Mouse (Mus musculus) T-cell, adult 2 months (primary cell): ENCODE data around the gene Tmem198b.
"Not testable (repeated sequence)": the region's sequence is repeated elsewhere in the genome, so short reads cannot be mapped to it uniquely, and the experiment has no call there.

Experiments used
- DNase-seq: peaks from one replicate; pipeline ENCODE4 v3.0.0; 2022; ENCODE audit warnings: low spot score

Tmem198b gene

DNA sequence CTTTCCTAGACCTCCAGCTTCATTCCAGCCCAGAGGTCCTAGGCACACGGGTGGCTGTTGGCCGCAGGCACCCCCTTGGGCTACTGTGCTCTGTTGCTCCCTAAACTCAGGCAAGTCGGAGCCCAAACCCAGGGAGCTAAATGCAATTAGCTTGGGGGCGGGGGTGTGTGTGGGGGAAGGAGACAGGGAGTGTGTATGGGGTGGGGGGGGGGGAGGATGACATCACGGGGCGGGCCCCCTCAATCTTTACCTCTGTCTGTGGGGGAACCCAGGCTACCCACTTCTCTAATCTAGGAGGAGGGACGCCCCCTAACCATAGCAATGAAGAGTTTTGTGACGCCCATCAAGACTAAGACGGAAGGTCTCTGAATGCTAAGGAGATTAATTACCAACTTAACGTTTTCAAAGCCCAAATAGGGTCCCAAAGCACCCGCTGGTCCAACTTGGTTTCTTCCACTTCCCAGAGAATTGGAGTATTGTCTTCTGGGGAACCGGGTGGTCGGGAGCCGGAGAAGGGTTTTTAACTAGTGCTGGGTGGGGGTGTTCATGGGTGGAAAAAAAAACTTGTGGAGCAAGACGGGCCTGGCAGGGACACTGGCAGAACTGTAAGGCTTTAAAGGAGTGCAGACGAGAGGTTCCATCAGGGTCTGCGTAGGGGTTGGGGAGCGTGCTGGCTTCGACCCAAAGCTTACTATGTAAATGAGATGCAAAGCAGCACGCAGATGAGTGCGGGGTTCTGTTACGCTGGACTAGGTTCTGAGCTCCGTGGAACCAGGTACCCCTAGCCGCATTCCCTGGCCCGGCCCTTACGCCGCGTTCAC is at the start of gene Tmem198b:
Gene Tmem198b (minus strand): TSS at position 100 of the 821 bp plus-strand sequence.
- peak; percentile 36 for DNase-seq

DNA sequence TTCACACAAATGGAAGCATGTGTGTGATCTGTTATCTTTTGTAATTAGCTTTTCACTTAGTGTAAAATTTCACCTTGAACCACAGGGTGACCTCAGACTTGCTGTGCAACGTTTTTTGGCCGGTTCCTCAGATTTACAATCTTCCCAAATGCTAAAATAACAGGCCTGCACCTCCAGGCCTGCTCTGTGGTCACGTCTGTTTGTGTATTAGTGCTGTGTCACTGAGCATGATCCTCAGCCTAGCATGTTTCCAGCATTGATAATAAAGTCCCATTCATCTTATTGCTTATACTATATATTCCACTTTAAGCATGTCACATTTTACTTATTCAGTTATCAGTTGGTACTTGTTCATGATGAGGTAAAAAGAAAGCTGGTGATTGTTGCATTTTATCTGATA is 46.2 kb upstream of the Tmem198b start:
- DNase-seq: no peak

DNA sequence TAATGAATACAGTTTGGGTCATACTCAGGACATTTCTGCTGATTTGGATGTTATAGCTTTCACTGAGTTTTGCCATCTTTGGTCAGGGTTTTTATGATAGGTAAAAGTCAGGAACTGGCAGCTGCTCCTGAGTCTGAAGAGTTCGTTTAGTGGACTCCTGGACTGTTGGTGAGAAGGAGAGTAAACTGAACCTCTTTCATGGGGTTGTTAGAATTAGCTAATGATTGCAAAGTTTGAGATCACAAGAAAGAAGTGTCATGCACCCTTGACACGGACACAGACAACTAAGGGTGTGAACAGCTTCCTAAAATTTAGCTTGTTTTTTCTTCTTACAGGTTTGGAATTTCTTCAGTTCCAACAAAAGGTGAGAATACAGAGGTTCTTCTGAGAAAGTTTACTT is 44.3 kb upstream of the Tmem198b start:
- no peak for DNase-seq

DNA sequence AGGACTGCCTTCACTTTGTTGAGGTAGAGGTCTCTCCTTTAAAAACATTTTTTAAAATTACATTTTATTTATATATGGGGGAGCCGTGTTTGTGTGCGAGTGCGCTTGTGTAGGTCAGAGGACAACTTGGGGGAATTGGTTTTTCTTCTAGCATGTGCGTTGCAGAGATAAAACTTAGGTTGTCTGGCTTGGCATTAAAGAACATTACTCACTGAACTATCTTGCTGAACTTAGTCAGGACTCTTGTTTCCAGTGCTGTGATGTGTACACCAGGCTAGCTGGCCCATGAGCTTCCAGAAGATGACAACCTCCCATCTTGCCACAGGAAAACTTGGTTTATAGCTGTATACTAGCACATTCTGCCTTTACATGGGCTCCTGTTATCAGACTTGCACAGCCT is 42.5 kb upstream of the Tmem198b start:
- no peak for DNase-seq

DNA sequence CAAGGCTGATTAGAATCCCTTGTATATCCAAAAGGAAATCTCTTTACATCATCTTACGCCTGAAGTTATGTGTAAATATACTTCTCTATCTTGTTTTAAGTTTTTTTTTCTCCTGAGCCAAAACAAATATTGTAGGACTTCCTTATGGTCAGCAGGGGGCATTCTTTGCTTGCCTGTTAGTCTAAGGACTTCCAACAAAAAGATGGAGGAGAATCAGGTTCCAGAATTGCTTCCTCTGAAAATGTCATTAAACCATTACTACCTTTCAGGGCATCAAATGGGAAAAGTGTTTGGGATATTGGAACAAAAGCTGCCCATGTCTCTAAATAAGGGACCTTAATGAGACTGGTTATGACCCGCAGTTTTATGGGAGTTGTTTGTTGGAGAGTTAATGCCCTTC is 41.3 kb upstream of the Tmem198b start:
- no peak for DNase-seq

DNA sequence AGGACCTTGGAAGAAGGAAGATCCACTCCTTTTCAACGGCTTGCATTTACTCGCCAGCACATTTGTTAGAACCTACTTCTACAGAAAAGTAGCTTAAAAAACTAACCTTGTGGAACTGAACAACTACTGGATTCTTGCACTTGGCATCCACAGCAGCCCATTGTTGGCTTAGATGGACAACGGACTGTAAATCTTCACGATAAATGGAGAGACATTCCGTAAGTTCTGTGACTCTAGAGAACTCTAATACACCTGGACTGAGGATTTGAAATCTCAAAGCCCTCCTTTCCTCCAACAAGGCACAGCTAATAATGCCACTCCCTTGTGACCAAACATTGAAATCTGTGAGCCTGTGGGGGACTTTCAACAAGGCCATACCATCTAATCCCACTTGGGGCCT is 39.1 kb upstream of the Tmem198b start:
- no peak for DNase-seq

DNA sequence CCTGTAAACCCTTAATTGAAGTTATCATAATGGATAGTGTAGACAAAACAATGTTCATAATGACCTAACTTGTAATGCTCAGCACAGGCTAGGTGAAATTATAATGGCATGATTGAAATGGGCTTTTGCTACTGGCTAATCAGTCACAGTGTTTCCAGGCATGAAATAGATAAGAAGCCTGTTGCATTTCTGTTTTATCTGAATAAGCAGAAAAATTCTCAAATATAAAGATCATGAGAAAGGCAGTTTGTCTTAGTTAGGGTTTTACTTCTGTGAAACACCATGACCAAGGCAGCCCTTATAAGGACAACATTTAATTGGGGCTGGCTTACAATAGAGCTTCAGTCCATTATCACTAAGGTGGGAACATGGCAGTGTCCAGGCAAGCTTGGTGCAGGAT is 36.4 kb upstream of the Tmem198b start:
- DNase-seq: no peak

DNA sequence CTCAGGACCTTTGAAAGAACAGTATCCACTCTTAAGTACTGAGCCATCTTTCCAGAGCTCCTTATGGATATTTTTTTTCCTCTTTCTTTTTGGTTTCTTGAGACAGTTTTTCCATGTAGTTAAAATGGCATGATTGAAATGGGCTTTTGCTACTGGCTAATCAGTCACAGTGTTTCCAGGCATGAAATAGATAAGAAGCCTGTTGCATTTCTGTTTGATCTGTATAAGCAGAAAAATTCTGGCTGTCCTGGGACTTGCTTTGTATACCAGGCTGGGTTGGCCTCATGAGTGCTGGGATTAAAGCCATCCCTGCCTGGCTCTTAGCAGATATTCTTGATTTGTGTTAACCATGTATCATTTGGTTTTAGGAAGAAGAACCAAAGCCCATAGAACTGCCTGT is 35.3 kb upstream of the Tmem198b start:
- no peak for DNase-seq

DNA sequence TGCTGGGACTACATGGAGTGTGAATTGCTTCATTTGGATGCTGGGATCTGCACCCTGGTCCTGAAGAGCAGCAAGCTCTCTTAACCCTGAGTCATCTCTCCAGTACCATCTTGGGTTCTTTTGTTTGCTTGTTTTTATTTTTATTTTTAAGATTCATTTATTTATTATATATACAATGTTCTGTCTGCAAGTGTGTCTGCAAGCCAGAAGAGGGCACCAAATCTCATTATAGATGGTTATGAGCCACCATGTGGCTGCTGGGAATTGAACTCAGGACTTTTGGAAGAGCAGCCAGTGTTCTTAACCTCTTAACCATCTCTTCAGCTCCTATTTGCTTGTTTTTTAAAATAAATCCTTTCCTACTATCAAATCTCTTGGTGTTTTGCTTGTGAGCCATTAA is 33.2 kb upstream of the Tmem198b start:
- no peak for DNase-seq

DNA sequence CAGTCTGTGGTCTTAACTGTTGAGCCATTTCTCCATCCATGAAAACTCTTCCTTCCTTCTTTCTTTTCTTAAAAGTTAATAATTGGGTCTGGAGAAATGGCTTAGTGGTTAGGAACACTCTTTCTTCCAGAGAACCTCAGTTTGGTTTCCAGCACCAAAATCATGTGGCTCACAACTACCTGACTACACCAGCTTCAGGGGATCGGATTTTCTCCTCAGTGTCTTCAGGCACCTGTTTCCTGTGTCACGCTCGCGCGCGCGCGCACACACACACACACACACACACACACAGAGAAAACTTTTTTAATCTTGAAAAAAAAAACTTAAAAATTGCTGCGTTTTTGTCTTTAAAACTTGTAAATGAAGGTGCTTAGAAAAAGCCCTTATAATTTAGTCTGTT is 19.7 kb upstream of the Tmem198b start:
- no peak for DNase-seq

DNA sequence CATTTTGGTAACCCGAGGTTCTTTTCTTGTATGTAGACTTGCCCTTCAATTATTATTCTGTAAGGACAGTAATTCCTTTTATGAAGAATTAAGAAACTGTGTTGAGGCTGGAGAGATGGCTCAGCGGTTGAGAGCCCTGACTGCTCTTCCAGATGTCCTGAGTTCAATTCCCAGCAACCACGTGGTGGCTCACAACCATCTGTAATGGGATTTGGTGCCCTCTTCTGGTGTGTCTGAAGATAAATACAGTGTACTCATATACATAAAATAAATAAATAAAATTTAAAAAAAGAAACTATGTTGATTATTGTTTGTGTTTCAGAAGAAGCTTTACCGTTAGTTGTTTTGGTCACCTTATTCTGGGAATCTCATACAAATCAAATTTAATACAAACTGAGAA is 18.9 kb upstream of the Tmem198b start:
- DNase-seq: not testable (repeated sequence)

DNA sequence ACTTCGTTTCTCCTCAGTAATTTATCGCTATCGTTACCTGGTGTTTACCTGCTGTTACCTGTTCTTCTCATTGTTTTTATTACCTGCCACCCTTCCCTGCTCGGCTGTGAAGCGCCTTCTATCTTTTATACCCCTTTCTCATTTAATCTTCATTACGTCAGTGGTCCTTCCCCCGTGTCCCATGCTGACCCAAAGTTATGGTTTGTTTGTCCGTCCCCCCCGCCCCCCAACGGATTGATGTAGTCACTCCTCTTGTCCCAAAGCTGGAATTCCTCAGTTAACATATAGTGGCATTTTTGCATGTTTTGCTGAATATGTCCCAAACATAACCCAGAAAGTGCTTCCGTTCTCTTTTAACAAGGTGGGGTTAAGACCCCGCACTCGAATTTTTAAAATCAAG is 18.0 kb upstream of the Tmem198b start:
- DNase-seq: no peak

DNA sequence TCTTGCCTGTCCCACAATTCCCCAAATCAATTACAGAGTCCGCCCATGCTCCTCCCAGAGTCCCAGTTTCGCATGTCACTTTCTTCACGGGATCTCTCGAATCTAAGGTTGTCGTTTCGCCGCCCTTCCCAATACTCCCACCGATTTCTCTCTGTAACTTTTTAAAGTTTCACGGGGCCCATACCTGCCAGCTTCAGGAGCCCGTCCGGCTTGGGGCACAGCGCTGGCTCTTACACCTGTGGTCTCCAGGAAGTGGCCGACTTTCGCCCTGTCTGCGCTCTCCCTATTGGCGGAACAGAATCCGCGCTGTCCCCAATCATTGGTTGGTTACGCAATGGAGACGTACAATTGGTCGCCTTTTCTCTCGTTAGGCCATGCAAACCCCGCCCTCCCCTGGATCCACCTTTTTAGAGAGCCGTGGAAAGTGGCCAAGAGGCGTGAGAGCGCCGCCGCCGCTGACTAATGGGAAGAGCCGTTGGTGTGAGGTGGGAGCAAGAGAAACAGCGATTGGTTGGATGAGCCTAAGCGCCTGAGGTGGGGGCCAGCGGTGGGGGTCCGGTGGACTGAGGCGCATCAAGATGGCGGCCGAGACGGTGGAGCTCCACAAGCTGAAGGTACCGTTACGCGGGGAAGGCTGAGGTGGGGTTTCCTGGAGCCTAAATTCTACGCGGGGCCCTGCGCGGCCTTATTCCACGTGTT is 17.3 kb upstream of the Tmem198b start, which contains the start of gene Ormdl2:
Gene Ormdl2 (minus strand): TSS at position 288 of the 699 bp plus-strand sequence.
- DNase-seq: peak; percentile 98

DNA sequence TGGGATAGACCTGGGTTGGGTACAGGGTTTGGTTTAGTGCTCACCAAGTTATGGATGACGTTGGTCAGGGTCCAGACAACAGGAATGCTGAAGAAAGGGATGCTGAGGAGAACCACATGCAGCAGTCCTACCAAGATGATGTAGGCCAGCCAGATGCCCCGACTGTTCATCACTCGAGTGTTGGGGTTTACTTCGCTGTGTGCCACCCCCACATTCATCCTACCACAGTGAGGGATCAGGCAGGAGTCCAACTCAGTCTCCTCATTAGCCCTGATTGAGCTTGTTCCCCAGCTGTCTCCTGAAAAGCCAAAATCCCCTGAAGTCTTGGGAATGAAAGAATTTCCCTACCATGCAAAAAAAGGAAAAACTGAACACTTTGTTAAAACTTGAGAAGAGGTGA is 16.0 kb upstream of the Tmem198b start:
- no peak for DNase-seq

DNA sequence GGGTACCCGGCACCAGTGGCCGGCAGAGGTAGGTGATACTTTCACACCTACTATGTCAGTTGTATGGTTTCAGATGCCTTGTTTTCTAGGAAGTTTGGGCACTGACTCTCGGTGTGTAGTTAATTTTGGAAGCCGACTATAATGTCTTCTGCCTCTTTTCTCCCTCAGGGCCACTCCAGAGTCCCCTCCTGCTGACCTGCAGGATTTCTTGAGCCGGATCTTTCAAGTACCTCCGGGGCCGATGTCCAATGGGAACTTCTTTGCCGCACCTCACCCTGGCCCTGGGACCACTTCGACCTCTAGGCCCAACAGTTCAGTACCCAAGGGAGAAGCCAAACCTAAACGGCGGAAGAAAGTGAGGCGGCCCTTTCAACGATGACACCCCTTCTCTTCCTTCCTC is 12.9 kb upstream of the Tmem198b start, which contains the start of gene Sarnp:
Gene Sarnp (plus strand): TSS at position 301 of the 400 bp plus-strand sequence.
- no peak for DNase-seq

DNA sequence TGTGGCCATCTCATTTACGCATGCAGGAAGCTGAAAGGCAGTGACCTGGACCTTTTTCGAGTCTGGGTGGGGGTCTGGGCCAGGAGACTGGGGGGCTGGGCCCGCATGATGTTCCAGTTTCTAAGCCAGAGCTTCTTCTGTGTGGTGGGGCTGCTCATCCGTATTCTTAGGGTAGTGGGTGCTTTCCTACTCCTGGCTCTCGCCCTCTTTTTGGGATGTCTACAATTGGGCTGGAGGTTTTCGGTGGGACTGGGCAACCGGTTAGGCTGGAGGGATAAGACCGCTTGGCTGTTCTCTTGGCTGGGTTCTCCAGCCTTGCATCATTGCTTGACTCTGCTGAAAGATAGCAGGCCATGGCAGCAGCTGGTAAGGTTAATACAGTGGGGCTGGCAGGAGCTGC is 2.8 kb upstream of the Tmem198b start:
- no peak for DNase-seq

DNA sequence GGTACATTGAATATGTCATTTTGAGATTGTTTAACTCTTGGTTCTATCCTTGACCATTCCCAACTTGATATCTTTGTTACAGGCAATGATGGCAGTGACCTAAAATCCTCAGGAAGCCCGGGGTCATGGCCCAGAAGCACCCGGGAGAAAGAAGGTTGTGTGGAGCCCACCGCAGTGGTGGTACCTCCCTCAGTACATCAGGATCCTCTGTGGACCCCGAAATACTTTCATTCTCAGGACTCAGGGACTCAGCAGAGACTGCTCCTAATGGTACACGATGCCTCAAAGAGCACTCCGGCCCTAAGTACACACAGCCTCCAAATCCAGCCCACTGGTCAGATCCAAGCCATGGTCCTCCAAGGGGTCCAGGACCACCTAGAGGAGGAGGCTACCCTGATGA is 1.9 kb upstream of the Tmem198b start:
- DNase-seq: no peak

DNA sequence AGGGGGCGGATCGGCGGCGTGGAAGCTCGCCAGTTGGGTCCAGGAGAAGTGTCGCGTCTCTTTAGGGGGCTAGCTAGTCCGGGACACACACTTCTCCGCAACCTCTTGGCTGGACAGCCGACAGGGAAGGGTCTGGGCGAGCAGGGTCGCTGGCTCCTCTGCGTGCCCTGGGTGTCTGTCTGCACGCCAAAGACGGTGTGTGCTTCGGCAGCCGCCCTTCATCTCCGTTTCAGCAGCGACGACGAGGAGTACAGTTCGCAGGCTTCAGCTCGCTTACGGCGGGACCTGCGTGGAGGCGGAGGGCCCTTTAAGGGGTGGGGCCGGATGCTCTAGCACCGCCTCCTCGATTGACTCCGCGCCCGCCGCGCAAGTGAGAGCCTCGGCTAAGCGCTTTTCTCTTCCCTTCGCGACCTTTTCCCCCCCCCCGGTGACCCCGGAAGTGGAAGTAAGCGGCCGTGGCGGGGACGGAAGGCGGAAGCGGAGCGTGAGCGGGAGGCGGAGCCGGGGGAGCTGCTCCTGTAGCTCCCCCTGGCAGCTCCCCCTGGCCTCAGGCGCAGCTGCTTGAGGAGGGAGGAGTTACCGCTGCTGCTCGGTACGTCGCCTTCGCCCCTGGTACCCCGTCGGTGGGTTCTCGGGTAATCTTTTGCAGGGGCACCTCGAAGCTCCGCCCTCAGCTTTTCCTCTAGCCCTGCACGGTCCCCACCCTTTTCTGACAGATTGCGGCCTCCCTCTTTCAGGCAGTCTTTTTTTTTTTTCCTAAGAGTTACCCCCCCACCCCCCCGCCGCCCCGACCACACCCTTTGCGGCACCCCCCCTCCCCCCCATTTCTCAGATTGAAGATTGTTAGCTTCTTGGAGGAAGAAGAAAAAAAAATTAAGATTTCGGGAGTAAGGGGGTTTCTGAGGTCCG is 1.2 kb upstream of the Tmem198b start:
- peak; percentile 96 for DNase-seq

DNA sequence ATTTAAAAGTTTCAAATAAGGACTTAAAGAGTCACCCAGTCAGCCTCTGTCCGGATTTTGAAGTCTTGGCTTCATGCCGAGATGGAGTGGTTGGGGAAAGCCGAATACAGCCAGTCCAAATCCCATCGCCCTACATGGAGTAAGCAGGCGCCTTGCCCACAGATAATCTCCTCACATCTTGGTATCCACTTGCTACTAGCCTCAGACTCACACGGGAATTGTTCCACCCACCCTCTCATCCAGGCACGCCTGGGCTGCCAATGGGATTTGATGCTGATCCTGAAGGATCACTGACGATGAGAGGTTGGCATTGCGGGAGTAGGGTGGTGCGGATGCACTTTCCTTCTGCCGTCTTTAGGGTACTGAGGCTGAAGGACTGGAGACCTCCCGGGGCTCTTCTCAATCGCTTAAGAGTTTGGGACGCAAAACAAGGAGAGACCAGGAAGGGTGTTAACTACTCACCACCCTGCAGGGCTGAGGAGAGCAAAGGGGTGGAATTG is 349 bp downstream of the Tmem198b start, which contains the start of gene Dnajc14:
Gene Dnajc14 (plus strand): TSS at position 292 of the 500 bp plus-strand sequence.
- DNase-seq: no peak

DNA sequence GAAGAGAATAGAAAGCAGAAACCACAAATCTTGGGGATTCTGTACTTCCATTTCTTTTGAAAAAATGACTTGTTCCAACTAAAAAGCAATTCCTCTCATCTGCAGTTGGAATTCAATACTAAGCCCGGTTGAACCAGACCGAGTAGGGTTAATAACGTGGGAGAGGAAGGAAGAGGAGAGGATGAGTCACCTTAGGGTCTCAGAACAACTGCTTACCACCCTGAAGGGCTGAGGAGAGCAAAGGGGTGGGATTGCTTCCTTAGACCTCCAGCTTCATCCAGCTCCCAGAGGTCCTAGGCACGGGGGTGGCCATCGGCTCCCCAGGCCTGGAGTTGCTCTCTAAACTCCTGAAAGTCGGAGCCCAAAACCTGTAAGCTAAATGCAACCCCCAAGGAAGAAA is 809 bp downstream of the Tmem198b start:
- no peak for DNase-seq

DNA sequence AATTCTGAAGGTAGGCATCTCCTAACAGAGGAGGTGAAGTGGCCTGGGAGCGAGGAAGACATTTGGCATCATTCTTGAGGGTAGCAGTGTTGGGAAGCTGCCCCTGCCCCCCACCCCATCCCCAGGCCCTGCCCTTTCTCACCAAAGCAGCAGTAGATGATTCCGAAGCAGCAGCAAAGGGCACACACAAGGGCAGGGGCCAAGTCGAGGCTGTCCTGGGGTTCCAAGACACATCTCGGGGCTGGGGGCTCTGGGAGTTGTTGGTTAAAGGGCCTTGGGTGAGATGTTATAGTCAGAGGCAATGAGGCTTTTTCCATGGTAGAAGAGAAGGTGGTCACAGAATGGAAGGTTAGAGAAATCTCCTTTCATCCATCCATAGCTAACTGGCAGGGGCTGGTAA is 1.2 kb downstream of the Tmem198b start:
- no peak for DNase-seq

DNA sequence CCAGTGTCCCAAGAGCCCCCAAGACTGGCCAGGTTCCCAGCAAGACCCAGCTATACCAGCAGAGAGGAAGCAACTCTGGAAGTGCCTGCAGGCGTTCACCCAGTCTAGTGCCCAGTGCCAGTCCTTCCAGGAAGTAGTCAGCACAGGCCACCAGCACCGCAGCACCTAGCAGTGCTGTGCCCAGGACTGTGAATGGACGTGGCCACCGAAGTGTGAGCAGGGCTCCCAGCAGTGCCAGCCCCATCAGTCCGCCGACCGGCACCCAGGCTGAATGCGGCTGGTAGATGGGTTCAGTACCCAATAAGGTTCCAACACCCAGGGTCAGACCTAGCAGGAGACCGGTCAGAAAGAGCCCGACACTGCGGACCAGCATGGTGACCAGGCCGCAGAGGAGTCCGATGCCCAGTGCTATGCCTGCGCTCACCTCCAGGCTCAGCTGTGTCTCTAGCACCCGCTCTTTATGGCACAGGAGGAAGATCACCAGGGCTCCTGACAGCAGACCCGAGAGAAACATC is 2.1 kb downstream of the Tmem198b start:
- DNase-seq: no peak
